In genomic region chrX:75834836-75835235, GRCm38 (mm10) we compare ENCODE assay signal across 10 mouse cellular contexts.
"Had no signal": no experiment of that assay in that cellular context is flagged by ENCODE, and none has a peak within 500 bp of the region (broad histone marks: within the 10 kb centered on the region; RNA-seq: fewer than 3 reads in every experiment).

No protein-coding gene starts in this region.

- DNase-seq: kidney, postnatal 10 days; kidney, postnatal 4 days; lung, embryonic 14.5 days; right cerebral cortex, adult 18-20 months; thymus, postnatal 4 days had no signal

- H3K4me2 ChIP-seq: limb, embryonic 15.5 days; liver, embryonic 12.5 days; lung, embryonic 14.5 days; midbrain, embryonic 13.5 days; neural tube, embryonic 15.5 days had no signal

- H3K27ac ChIP-seq: limb, embryonic 15.5 days; liver, embryonic 12.5 days; midbrain, embryonic 13.5 days; neural tube, embryonic 15.5 days; stomach, postnatal 0 days had no signal

- H3K4me3 ChIP-seq: limb, embryonic 15.5 days; liver, embryonic 12.5 days; midbrain, embryonic 13.5 days; neural tube, embryonic 15.5 days had no signal

- H3K36me3 ChIP-seq: limb, embryonic 15.5 days; liver, embryonic 12.5 days; midbrain, embryonic 13.5 days; neural tube, embryonic 15.5 days had no signal

- H3K27me3 ChIP-seq: limb, embryonic 15.5 days; liver, embryonic 12.5 days; midbrain, embryonic 13.5 days; neural tube, embryonic 15.5 days had no signal
